Mouse (Mus musculus) limb, embryonic 11.5 days (tissue): Measurements from ENCODE around the gene Gm16253. TPM values are rescaled to one million over a fixed set of nuclear protein-coding genes. Genes with fewer than 3 reads are reported as not detected.

ENCODE experiments used
- ATAC-seq: fragments of 200-750 bp; cut with Nextera tagmentation; 2 replicates; pipeline ENCODE4 v1.8.0; 2017; ENCODE audit warnings: low read depth; ENCODE audit not compliant: insufficient number of reproducible peaks, low FRiP score, low TSS enrichment
- DNase-seq: peaks from one replicate; pipeline ENCODE4 v3.0.0-alpha.2; 2015; ENCODE audit warnings: low spot score
- H3K27ac ChIP-seq: fragments of 300-500 bp; sonication (generic); replicated peaks from 2 replicates; pipeline ENCODE4 v1.5.1; 2014; ENCODE audit warnings: low read depth, mild to moderate bottlenecking, low read length
- H3K27me3 ChIP-seq: fragments of 300-500 bp; sonication (generic); 2 replicates; pipeline ENCODE4 v1.6.1; 2014; ENCODE audit warnings: mild to moderate bottlenecking, low read length, mixed read lengths; ENCODE audit not compliant: control insufficient read depth, insufficient read depth
- H3K36me3 ChIP-seq: fragments of 300-500 bp; sonication (generic); 2 replicates; pipeline ENCODE4 v1.6.1; 2014; ENCODE audit warnings: mild to moderate bottlenecking, low read length, moderate library complexity, mixed read lengths; ENCODE audit not compliant: control insufficient read depth, insufficient read depth
- H3K4me1 ChIP-seq: fragments of 300-500 bp; sonication (generic); 2 replicates; pipeline ENCODE4 v1.6.1; 2014; ENCODE audit warnings: low read length, mixed read lengths; ENCODE audit not compliant: control insufficient read depth, insufficient read depth
- H3K4me2 ChIP-seq: fragments of 300-500 bp; sonication (generic); 2 replicates; pipeline ENCODE4 v1.6.1; 2014; ENCODE audit warnings: low read depth, mild to moderate bottlenecking, moderate library complexity; ENCODE audit not compliant: severe bottlenecking
- H3K4me3 ChIP-seq: fragments of 300-500 bp; sonication (generic); 2 replicates; pipeline ENCODE4 v1.5.1; 2014; ENCODE audit warnings: low read depth, low read length
- H3K9ac ChIP-seq: fragments of 300-500 bp; sonication (generic); 2 replicates; pipeline ENCODE4 v1.6.1; 2014; ENCODE audit warnings: mild to moderate bottlenecking, low read length
- H3K9me3 ChIP-seq: fragments of 300-500 bp; sonication (generic); 2 replicates; pipeline ENCODE4 v1.6.1; 2016; ENCODE audit warnings: low read length; ENCODE audit not compliant: control insufficient read depth
- WGBS: fragments of 180-500 bp; shearing (Covaris S2); extraction: QIAGEN DNeasy Blood & Tissue Kit; methylation state at CpG from one replicate; pipeline ENCODE4 v1.1.7; 2014; 5-methylcytosine and 5-hydroxymethylcytosine counted together
- polyA plus RNA-seq: library from polyadenylated mRNA; unstranded; fragments of >200 nt; fragmentation: Nextera tagmentation; extraction: Ambion mirVana; gene quantifications from 2 replicates; pipeline ENCODE4 v1.2.1, GENCODE M21; 2014

Gm16253 gene
- polyA plus RNA-seq, 1 experiment from 2014 or later, result 0.69 TPM

- ATAC-seq, result no peak
- Histone ChIP-seq H3K9me3 (no peaks in the 10 kb centered on the region), H3K4me2 (no peak overlapping the region), H3K27me3 (no peaks in the 10 kb centered on the region), H3K9ac (no peak overlapping the region), H3K27ac (no peak overlapping the region), H3K4me1 (peaks cover 14% of the 10 kb centered on the region), H3K36me3 (no peaks in the 10 kb centered on the region), H3K4me3 (no peak overlapping the region)
- 41% methylated on average over 6 of the region's 6 CpGs for WGBS
- DNase-seq, result no peak
Observed at GRCm38 (mm10) chr3:96581141-96581540, 4.4 kb downstream of the Gm16253 start.

GRCm38 (mm10) chr3:96581771-96582515 is 5.2 kb downstream of the Gm16253 start:
- ATAC-seq, result no peak
- no peaks in the 10 kb centered on the region for H3K27me3 ChIP-seq
- no peak overlapping the region for H3K27ac ChIP-seq
- H3K4me3 ChIP-seq, result no peak overlapping the region
- no peaks in the 10 kb centered on the region for H3K9me3 ChIP-seq
- DNase-seq, result no peak
- H3K36me3 ChIP-seq, result no peaks in the 10 kb centered on the region
- H3K4me2 ChIP-seq, result no peak overlapping the region
- H3K9ac ChIP-seq, result no peak overlapping the region
- peaks cover 6% of the 10 kb centered on the region; the same call in 1 of the 2 replicates for H3K4me1 ChIP-seq
- WGBS, result 83% methylated on average over 16 of the region's 16 CpGs

DNA sequence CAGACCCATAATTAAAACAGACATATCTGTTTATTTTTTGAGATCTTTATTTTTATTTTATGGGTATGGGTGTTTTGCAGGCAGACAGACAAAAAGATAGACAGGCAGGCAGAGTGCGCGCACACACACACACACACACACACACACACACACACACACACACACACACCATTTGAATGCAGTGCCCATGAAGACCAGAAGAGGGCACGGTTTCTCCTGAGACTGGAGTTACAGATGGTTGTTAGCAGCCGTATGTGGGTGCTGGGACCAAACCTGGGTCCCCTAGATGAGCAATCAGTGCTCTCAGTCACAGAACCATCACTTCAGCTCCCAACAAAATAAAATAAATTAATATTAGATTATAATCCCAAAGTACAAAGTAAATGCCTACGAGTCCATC is 6.6 kb downstream of the Gm16253 start:
- ATAC-seq, result no peak
- H3K27ac ChIP-seq, result no peak overlapping the region
- WGBS, result 93% methylated on average over 5 of the region's 5 CpGs
- H3K36me3 ChIP-seq, result no peaks in the 10 kb centered on the region
- no peak overlapping the region for H3K9ac ChIP-seq
- H3K4me3 ChIP-seq, result no peak overlapping the region
- no peaks in the 10 kb centered on the region for H3K9me3 ChIP-seq
- no peaks in the 10 kb centered on the region for H3K27me3 ChIP-seq
- H3K4me1 ChIP-seq, result 0 out of 2 replicates have a peak, but pooled peaks cover 3% of the 10 kb centered on the region
- DNase-seq, result no peak
- no peak overlapping the region for H3K4me2 ChIP-seq

- Histone ChIP-seq H3K9ac (no peak overlapping the region), H3K4me2 (no peak overlapping the region), H3K27me3 (peaks cover 4% of the 10 kb centered on the region), H3K4me3 (no peak overlapping the region), H3K4me1 (no peaks in the 10 kb centered on the region; the same call in 1 of the 2 replicates), H3K36me3 (no peaks in the 10 kb centered on the region), H3K27ac (no peak overlapping the region), H3K9me3 (no peaks in the 10 kb centered on the region)
- DNase-seq (no peak), ATAC-seq (no peak)
- 86% methylated on average over 4 of the region's 4 CpGs for WGBS
Observed at GRCm38 (mm10) chr3:96590657-96591056, 13.9 kb downstream of the Gm16253 start.

DNA sequence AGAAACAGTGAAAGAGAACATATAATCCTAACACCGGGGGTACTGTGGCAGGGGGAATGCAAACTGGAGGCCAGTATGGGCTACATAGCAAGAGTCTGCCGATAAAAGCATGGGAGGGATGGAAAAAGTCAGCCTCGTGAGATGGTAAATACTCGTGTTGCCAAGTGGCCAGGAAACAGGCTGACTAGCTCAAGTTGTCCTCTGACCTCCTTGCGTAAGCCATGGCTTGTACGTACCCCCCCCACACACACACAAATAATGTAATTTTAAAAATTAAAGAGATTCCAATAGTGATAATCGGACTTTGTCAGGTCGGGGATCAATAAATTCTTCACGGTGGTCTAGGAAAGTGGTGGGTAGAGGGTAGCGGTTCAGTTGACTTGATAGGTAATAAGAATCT is 16.6 kb downstream of the Gm16253 start:
- peak overlapping the region; percentile 61 for H3K4me2 ChIP-seq
- 2% methylated on average over 10 of the region's 10 CpGs for WGBS

DNA sequence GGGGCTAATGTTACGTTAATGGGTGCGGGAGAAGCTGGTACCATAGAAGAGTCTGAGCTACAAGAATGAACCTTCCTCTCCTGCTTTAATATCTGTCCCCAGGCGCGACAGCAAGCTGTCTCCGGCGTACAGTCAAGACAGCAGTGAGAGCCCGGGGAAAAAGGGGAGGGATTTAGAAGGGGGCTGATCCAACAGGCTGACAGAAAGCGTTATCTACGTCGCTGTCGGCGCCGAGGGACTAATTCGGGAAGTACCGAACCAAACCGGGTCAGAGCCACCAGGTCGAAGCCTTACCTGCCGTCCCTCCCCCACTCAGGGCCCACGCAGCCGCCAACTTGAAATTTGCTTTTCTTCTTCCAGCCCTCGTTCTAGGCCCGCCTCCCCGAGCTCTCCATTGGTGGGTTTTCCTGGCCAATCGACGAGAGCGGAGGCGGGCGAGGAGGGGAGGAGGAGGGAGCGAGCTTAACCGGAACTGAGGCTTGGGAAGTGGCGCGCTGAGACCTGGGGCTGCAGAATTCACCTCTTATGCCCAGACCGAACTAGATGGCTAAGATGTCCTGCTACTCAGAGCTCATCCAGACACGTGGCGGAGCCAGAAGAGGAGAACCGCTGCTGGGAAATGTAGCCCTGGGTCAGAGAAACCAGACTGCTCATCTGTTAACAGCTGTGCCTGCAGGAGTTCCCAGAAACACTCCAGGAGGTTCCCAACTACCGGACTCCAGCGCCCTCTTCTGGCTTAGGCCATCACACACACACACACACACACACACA is 17.2 kb downstream of the Gm16253 start, which contains the start of gene Polr3gl:
Polr3gl (minus strand) TSS at position 392 of the 771 bp plus-strand sequence.
- Histone ChIP-seq H3K4me3 (peak within 1 kb of the TSS; percentile 66), H3K27me3 (peaks cover 10% of the 10 kb centered on the region), H3K27ac (no peak within 1 kb of the TSS; the same call in 1 of the 2 replicates), H3K9ac (peak within 1 kb of the TSS; percentile 69), H3K4me1 (peaks cover 16% of the 10 kb centered on the region; the same call in 1 of the 2 replicates), H3K36me3 (no peaks in the 10 kb centered on the region), H3K9me3 (no peaks in the 10 kb centered on the region), H3K4me2 (peak within 1 kb of the TSS; percentile 61)
- ATAC-seq (peak; percentile 73), DNase-seq (peak; percentile 95)
- WGBS, result under 1% methylated on average over 38 of the region's 38 CpGs

More for the DNA sequence above, 16.6 kb downstream of the Gm16253 start:
- Histone ChIP-seq H3K9me3 (no peaks in the 10 kb centered on the region), H3K27me3 (peaks cover 10% of the 10 kb centered on the region), H3K27ac (no peak overlapping the region), H3K36me3 (no peaks in the 10 kb centered on the region), H3K4me3 (peak overlapping the region; percentile 66), H3K9ac (peak overlapping the region; percentile 69), H3K4me1 (peaks cover 12% of the 10 kb centered on the region; the same call in 1 of the 2 replicates)
- DNase-seq (no peak), ATAC-seq (no peak)

DNA sequence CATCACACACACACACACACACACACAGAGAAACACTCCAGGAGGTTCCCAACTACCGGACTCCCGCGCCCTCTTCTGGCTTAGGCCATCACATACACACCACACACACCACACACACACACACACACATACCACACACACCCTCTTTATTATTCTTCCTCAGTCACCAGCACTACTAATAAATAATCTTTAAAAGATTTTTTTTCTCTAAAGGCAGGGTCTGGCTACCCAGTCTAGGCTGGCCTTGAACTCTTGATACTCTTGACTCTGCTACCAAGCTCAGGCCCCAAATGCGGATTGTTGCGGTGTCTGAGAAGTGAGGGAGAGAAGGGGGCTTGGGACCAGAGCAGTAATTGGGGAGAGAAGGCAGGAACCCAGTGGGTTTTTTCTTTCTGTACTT is 18.1 kb downstream of the Gm16253 start:
- WGBS, result 82% methylated on average over 5 of the region's 5 CpGs
- no peaks in the 10 kb centered on the region for H3K36me3 ChIP-seq
- no peak overlapping the region for H3K27ac ChIP-seq
- peaks cover 10% of the 10 kb centered on the region for H3K27me3 ChIP-seq
- no peaks in the 10 kb centered on the region for H3K9me3 ChIP-seq
- no peak overlapping the region for H3K4me3 ChIP-seq
- no peak for ATAC-seq
- no peak overlapping the region for H3K4me2 ChIP-seq
- no peak overlapping the region for H3K9ac ChIP-seq
- peaks cover 16% of the 10 kb centered on the region; the same call in 1 of the 2 replicates for H3K4me1 ChIP-seq
- DNase-seq, result no peak

DNA sequence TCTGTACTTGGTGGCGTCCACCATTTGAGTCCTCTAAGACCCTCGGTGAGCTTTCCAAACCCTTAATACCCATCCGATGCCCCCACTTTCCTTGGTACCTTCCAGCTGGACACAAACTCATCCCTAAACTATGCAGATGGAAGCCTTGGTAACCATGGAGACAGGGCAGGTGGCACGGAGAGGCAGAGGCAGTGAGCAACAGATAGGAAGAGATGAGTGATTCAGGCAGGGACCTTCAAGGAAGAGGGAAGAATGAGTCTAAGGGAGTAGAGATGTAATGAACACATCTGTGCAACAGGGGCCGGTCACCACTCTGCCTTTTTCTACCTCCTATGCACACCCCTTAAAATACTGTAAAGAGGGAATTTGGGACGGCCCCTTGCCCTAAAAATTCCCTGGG is 18.9 kb downstream of the Gm16253 start:
- Histone ChIP-seq H3K27ac (no peak overlapping the region), H3K27me3 (peaks cover 10% of the 10 kb centered on the region), H3K4me2 (peak overlapping the region; percentile 99), H3K4me1 (peaks cover 18% of the 10 kb centered on the region; the same call in 1 of the 2 replicates), H3K4me3 (peak overlapping the region; percentile 49; the same call in 1 of the 2 replicates), H3K9ac (no peak overlapping the region), H3K9me3 (no peaks in the 10 kb centered on the region), H3K36me3 (no peaks in the 10 kb centered on the region)
- 28% methylated on average over 6 of the region's 6 CpGs for WGBS
- no peak for DNase-seq
- no peak for ATAC-seq
